Mouse (Mus musculus): ENCODE results near the gene Olfr1419. TPM values are rescaled to one million over a fixed set of nuclear protein-coding genes. Genes with fewer than 3 reads are reported as not detected.

Olfr1419 gene
- polyA plus RNA-seq, 1 experiment from 2014 or later: not detected

- WGBS: 80% methylated on average over 6 of the region's 6 CpGs
- no peak overlapping the region for H3K27ac ChIP-seq
- no peak for ATAC-seq (ENCODE audit: insufficient number of reproducible peaks, low FRiP score, low TSS enrichment, low read depth)
- no peak overlapping the region for H3K9ac ChIP-seq
- H3K4me3 ChIP-seq: no peak overlapping the region
- H3K36me3 ChIP-seq: no peaks in the 10 kb centered on the region
- no peaks in the 10 kb centered on the region for H3K9me3 ChIP-seq
- H3K4me2 ChIP-seq: no peak overlapping the region
- H3K4me1 ChIP-seq: no peaks in the 10 kb centered on the region
- H3K27me3 ChIP-seq: no peaks in the 10 kb centered on the region
Observed at GRCm38 (mm10) chr19:11856506-11856905, 18.4 kb downstream of the Olfr1419 start.

- H3K9me3 ChIP-seq: no peaks in the 10 kb centered on the region
- H3K4me2 ChIP-seq: no peak overlapping the region
- no peak for ATAC-seq (ENCODE audit: insufficient number of reproducible peaks, low FRiP score, low TSS enrichment, low read depth)
- 73% methylated on average over 2 of the region's 2 CpGs for WGBS
- no peak overlapping the region for H3K27ac ChIP-seq
- no peaks in the 10 kb centered on the region for H3K36me3 ChIP-seq
- H3K27me3 ChIP-seq: no peaks in the 10 kb centered on the region
- H3K9ac ChIP-seq: no peak overlapping the region
- H3K4me1 ChIP-seq: no peaks in the 10 kb centered on the region
- H3K4me3 ChIP-seq: no peak overlapping the region
Observed at GRCm38 (mm10) chr19:11854821-11855220, 20.1 kb downstream of the Olfr1419 start.

- H3K27me3 ChIP-seq: no peaks in the 10 kb centered on the region
- no peak overlapping the region for H3K4me2 ChIP-seq
- H3K36me3 ChIP-seq: no peaks in the 10 kb centered on the region
- no peaks in the 10 kb centered on the region for H3K9me3 ChIP-seq
- WGBS: 69% methylated on average over 4 of the region's 4 CpGs
- no peak for ATAC-seq (ENCODE audit: insufficient number of reproducible peaks, low FRiP score, low TSS enrichment, low read depth)
- no peak overlapping the region for H3K27ac ChIP-seq
- H3K4me3 ChIP-seq: no peak overlapping the region
- no peak overlapping the region for H3K9ac ChIP-seq
- no peaks in the 10 kb centered on the region for H3K4me1 ChIP-seq
Observed at GRCm38 (mm10) chr19:11852652-11853051, 22.3 kb downstream of the Olfr1419 start.

- H3K36me3 ChIP-seq: no peaks in the 10 kb centered on the region
- H3K4me2 ChIP-seq: no peak overlapping the region
- H3K4me3 ChIP-seq: no peak overlapping the region
- H3K27ac ChIP-seq: no peak overlapping the region
- WGBS: 88% methylated on average over 4 of the region's 4 CpGs
- no peaks in the 10 kb centered on the region for H3K9me3 ChIP-seq
- no peaks in the 10 kb centered on the region for H3K27me3 ChIP-seq
- H3K4me1 ChIP-seq: no peaks in the 10 kb centered on the region
- ATAC-seq (ENCODE audit: insufficient number of reproducible peaks, low FRiP score, low TSS enrichment, low read depth): no peak
- no peak overlapping the region for H3K9ac ChIP-seq
Observed at GRCm38 (mm10) chr19:11846333-11846732, 28.6 kb downstream of the Olfr1419 start.

GRCm38 (mm10) chr19:11839119-11839518 lies 35.8 kb downstream of the Olfr1419 start, which contains the start of gene Olfr1417:
TSS of gene Olfr1417 (minus strand) at chr19:11839219.
- no peak for ATAC-seq (ENCODE audit: insufficient number of reproducible peaks, low FRiP score, low TSS enrichment, low read depth)
- Histone ChIP-seq H3K4me3 (no peak within 1 kb of the TSS), H3K36me3 (no peaks in the 10 kb centered on the region), H3K9me3 (no peaks in the 10 kb centered on the region), H3K27ac (no peak within 1 kb of the TSS), H3K9ac (no peak within 1 kb of the TSS), H3K27me3 (no peaks in the 10 kb centered on the region), H3K4me1 (no peaks in the 10 kb centered on the region), H3K4me2 (no peak within 1 kb of the TSS)
- 86% methylated on average over 4 of the region's 4 CpGs for WGBS

GRCm38 (mm10) chr19:11823346-11824065 lies 51.4 kb downstream of the Olfr1419 start:
- 29% methylated on average over 4 of the region's 4 CpGs for WGBS
- no peak for ATAC-seq (ENCODE audit: insufficient number of reproducible peaks, low FRiP score, low TSS enrichment, low read depth)
- H3K4me2 ChIP-seq: no peak overlapping the region
- no peak overlapping the region for H3K27ac ChIP-seq
- no peaks in the 10 kb centered on the region for H3K9me3 ChIP-seq
- H3K27me3 ChIP-seq: peaks cover 17% of the 10 kb centered on the region
- no peaks in the 10 kb centered on the region for H3K36me3 ChIP-seq
- H3K4me3 ChIP-seq: no peak overlapping the region
- H3K4me1 ChIP-seq: peaks cover 8% of the 10 kb centered on the region
- no peak overlapping the region for H3K9ac ChIP-seq

GRCm38 (mm10) chr19:11820211-11820610 lies 54.7 kb downstream of the Olfr1419 start:
- no peaks in the 10 kb centered on the region for H3K9me3 ChIP-seq
- peak overlapping the region; percentile 89 for H3K4me2 ChIP-seq
- peaks cover 40% of the 10 kb centered on the region for H3K27me3 ChIP-seq
- no peaks in the 10 kb centered on the region for H3K36me3 ChIP-seq
- H3K4me1 ChIP-seq: peaks cover 14% of the 10 kb centered on the region
- WGBS: 28% methylated on average over 6 of the region's 6 CpGs
- H3K4me3 ChIP-seq: peak overlapping the region; percentile 61
- no peak for ATAC-seq (ENCODE audit: insufficient number of reproducible peaks, low FRiP score, low TSS enrichment, low read depth)
- H3K27ac ChIP-seq: no peak overlapping the region
- no peak overlapping the region for H3K9ac ChIP-seq

- Histone ChIP-seq H3K9ac (no peak overlapping the region), H3K4me3 (peak overlapping the region; percentile 61), H3K36me3 (no peaks in the 10 kb centered on the region), H3K9me3 (no peaks in the 10 kb centered on the region), H3K4me1 (peaks cover 14% of the 10 kb centered on the region), H3K4me2 (peak overlapping the region; percentile 89), H3K27me3 (peaks cover 44% of the 10 kb centered on the region), H3K27ac (no peak overlapping the region)
- under 1% methylated on average over 15 of the region's 15 CpGs for WGBS
- no peak for ATAC-seq (ENCODE audit: insufficient number of reproducible peaks, low FRiP score, low TSS enrichment, low read depth)
Observed at GRCm38 (mm10) chr19:11819800-11820199, 55.1 kb downstream of the Olfr1419 start.

- no peaks in the 10 kb centered on the region for H3K36me3 ChIP-seq
- H3K9ac ChIP-seq: peak within 1 kb of the TSS; percentile 40
- no peak for ATAC-seq (ENCODE audit: insufficient number of reproducible peaks, low FRiP score, low TSS enrichment, low read depth)
- WGBS: 1% methylated on average over 20 of the region's 20 CpGs
- no peaks in the 10 kb centered on the region for H3K9me3 ChIP-seq
- peaks cover 14% of the 10 kb centered on the region for H3K4me1 ChIP-seq
- peak within 1 kb of the TSS; percentile 61 for H3K4me3 ChIP-seq
- H3K27me3 ChIP-seq: peaks cover 46% of the 10 kb centered on the region
- no peak within 1 kb of the TSS for H3K27ac ChIP-seq
- peak within 1 kb of the TSS; percentile 89 for H3K4me2 ChIP-seq
Observed at GRCm38 (mm10) chr19:11819143-11819700, 55.7 kb downstream of the Olfr1419 start, which contains the start of gene Stx3. TSS of gene Stx3 (minus strand) at chr19:11819403.

Small RNAs within 50 kb of the gene (microRNA-seq; reads per million reads assigned to microRNA genes)
- 4.3 reads per million, percentile 13 among the genes with 10 or more reads in this experiment for gene Mir6994

Other genes starting within 250 kb of the Olfr1419 start
- gene Ms4a3, start 234.3 kb downstream of the Olfr1419 start, polyA plus RNA-seq (2015; fragmentation: Nextera tagmentation; extraction: Ambion mirVana): 0.15 TPM in 1 of 2 replicates, not detected in the other
- not detected in 2 replicates for gene Oosp2, start 214.5 kb downstream of the Olfr1419 start, polyA plus RNA-seq (2015; fragmentation: Nextera tagmentation; extraction: Ambion mirVana)
- not detected in 2 replicates for gene Oosp1, start 184.0 kb downstream of the Olfr1419 start, polyA plus RNA-seq (2015; fragmentation: Nextera tagmentation; extraction: Ambion mirVana)
- gene Oosp3, start 178.1 kb downstream of the Olfr1419 start, polyA plus RNA-seq (2015; fragmentation: Nextera tagmentation; extraction: Ambion mirVana): not detected in 2 replicates
- not detected in 2 replicates for gene Gif, start 127.6 kb downstream of the Olfr1419 start, polyA plus RNA-seq (2015; fragmentation: Nextera tagmentation; extraction: Ambion mirVana)
- gene Mrpl16, start 104.7 kb downstream of the Olfr1419 start, polyA plus RNA-seq (2015; fragmentation: Nextera tagmentation; extraction: Ambion mirVana): 38.9 and 40.1 TPM in 2 replicates
- gene Stx3, start 55.7 kb downstream of the Olfr1419 start, polyA plus RNA-seq (2015; fragmentation: Nextera tagmentation; extraction: Ambion mirVana): 6.2 and 6.4 TPM in 2 replicates
- gene Olfr1417, start 35.9 kb downstream of the Olfr1419 start, polyA plus RNA-seq (2015; fragmentation: Nextera tagmentation; extraction: Ambion mirVana): not detected in 2 replicates
- not detected in 2 replicates for gene Olfr1418, start 14.0 kb downstream of the Olfr1419 start, polyA plus RNA-seq (2015; fragmentation: Nextera tagmentation; extraction: Ambion mirVana)
- 0.23 TPM in 1 of 2 replicates, not detected in the other for gene Olfr1420, start 11.5 kb upstream of the Olfr1419 start, polyA plus RNA-seq (2015; fragmentation: Nextera tagmentation; extraction: Ambion mirVana)
- 15.5 and 16.4 TPM in 2 replicates for gene Patl1, start 37.3 kb upstream of the Olfr1419 start, polyA plus RNA-seq (2015; fragmentation: Nextera tagmentation; extraction: Ambion mirVana)
- 4.7 and 5.6 TPM in 2 replicates for gene Osbp, start 90.8 kb upstream of the Olfr1419 start, polyA plus RNA-seq (2015; fragmentation: Nextera tagmentation; extraction: Ambion mirVana)
- 0.03 TPM in 1 of 2 replicates, not detected in the other for gene Olfr1423, start 166.2 kb upstream of the Olfr1419 start, polyA plus RNA-seq (2015; fragmentation: Nextera tagmentation; extraction: Ambion mirVana)
- gene Olfr1424, start 187.6 kb upstream of the Olfr1419 start, polyA plus RNA-seq (2015; fragmentation: Nextera tagmentation; extraction: Ambion mirVana): not detected in 2 replicates
- not detected in 2 replicates for gene Olfr1425, start 202.6 kb upstream of the Olfr1419 start, polyA plus RNA-seq (2015; fragmentation: Nextera tagmentation; extraction: Ambion mirVana)
- gene Olfr1426, start 216.9 kb upstream of the Olfr1419 start, polyA plus RNA-seq (2015; fragmentation: Nextera tagmentation; extraction: Ambion mirVana): not detected in 2 replicates
- not detected in 2 replicates for gene Olfr1427, start 228.2 kb upstream of the Olfr1419 start, polyA plus RNA-seq (2015; fragmentation: Nextera tagmentation; extraction: Ambion mirVana)
- gene Olfr1428, start 240.8 kb upstream of the Olfr1419 start, polyA plus RNA-seq (2015; fragmentation: Nextera tagmentation; extraction: Ambion mirVana): not detected in 2 replicates
- not detected in 2 replicates for gene Olfr76, start 248.1 kb upstream of the Olfr1419 start, polyA plus RNA-seq (2015; fragmentation: Nextera tagmentation; extraction: Ambion mirVana)

All from limb, embryonic 15.5 days (tissue).